Mouse (Mus musculus): ENCODE results near the gene Olfr714.
"Not testable (repeated sequence)": the region's sequence is repeated elsewhere in the genome, so short reads cannot be mapped to it uniquely, and the experiment has no call there.

Olfr714 gene

DNA sequence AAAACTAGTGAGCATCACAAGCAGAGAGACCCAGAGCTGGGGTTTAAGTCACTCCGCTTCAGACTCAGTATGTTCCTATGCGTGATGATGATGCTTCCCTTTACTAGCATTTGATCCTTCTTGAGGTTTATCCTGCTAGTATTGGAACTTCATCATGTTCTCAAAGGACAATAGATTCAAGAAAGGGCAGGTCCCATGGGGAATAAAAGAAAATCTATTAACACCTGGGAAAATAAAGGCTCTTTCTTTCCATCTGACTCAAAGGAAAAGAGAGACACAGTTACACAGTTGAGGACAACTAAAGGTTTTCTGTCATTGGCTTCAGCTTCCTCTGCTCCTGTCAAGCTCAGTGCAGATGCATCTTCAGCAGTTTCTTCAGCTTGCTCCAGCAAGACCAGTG, at the start of gene Olfr714:
Olfr714 (plus strand) TSS at position 301 of the 400 bp plus-strand sequence.
- DNase-seq (ENCODE audit: low spot score) = no peak

- DNase-seq (ENCODE audit: low spot score) = no peak
Measured at GRCm38 (mm10) chr7:107030874-107031273, 39.9 kb upstream of the Olfr714 start, which contains the start of gene Olfr713. Gene Olfr713, plus strand, starts transcription at chr7:107031174.

DNA sequence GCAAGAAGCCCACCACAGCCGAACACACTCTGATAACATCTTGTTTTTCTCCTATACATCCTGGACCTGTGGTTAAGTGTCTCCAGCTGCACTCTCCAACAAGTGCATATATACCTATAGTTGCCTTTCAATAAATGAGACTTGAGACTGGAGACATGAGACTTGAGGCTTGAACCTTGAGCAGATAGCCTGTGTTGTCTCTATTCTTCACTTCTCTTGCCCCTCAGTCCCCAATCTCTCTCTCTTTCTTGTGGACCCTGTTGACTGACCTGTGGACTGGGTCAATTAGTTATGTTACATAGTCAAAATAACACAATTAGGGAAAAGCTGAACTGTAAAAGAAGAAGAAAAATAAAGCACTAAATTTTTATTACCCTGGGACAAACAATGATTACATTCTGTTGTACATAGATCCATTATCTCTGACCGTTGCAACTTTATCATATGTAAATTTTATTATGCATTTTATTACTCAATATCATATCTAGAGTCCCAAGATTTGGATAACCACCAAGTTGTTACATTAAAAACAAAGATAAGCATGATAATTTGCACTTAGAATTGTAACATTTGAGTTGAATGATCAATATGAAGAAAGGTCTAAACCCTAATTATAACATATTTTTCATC, 30.7 kb upstream of the Olfr714 start:
- DNase-seq (ENCODE audit: low spot score) = no peak

DNA sequence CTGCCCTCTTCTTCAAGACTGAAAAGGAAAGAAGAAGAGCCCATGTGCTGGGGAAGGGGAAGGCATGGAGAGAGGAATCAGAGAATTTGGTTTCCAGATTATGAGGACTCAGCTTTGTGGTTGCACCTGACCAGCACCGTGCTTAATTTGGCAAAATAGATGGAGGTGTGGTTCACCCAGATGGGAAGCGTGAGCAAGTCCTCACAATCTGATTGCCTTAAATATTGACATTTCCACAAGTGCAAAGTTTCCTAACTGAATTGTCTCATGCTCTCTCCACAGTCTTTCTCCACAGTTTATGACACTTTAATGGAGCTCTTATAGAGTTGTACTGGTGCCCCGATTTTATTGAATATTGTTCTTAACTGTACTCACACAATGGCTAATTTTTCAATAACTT, 27.6 kb upstream of the Olfr714 start:
- no peak for DNase-seq (ENCODE audit: low spot score)

GRCm38 (mm10) chr7:107044407-107044806, 26.4 kb upstream of the Olfr714 start:
- no peak for DNase-seq (ENCODE audit: low spot score)

DNA sequence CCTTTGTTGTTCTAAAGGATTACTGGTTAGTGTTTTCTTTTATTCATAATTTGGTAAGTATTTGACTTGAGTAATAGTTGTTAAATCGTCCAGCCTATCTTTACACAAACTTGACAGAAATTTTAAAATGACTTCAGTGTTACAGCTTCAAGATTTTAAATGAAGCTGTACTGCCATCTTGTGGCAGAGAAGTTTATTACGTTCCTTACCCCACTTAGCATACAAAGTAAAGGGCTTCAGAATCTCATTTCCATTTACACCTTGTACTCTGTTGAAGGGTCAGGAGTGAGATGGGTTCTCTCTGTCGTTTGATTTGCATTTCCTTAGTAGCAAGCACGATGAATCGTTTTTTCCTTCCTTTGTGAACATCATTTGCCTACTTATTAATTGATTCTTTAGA, 24.9 kb upstream of the Olfr714 start:
- DNase-seq (ENCODE audit: low spot score) = peak; percentile 62

DNA sequence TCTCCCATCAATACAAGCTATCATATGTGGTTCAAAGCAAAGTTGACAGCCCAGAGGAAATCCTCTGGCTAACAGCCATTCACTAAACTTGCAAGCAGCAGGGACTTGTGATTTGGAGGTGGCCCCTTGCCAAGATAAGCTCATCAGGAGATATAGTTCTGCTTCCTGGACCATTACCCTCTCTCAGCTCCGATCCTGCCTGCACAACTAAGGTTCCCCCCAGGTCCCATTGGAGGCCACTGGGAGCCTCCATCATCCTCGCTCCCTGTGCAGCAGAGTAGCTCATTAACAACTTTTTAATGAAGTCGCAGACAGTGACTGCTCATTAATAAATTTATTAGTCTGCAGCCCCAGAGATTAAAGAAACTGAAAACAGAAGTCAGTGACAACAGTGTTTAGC, 23.2 kb upstream of the Olfr714 start:
- DNase-seq (ENCODE audit: low spot score) = no peak

GRCm38 (mm10) chr7:107092920-107093319, 22.1 kb downstream of the Olfr714 start, which contains the start of gene Olfr17:
Gene Olfr17, plus strand, starts transcription at chr7:107093220.
- DNase-seq (ENCODE audit: low spot score) = no peak

DNA sequence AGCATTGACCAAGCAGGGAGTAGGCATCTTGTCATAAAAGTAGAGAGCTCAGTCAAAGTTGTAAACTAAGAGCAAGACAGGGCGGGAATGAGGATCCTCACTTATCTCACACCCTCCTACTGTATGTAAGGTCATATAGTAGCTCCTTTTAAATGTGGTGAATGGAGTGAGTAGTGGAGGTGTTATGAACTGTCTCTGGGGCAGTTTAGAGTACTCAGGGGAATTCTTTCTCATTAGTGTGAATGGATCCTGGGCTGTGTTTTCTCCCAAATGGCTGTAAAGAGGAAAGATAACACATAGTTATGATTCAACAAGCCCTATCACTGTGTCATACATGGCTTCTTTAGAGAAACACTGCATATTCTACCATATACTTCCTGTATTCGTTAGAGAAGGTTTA, 39.5 kb downstream of the Olfr714 start, which contains the start of gene Olfr715b:
Olfr715b (minus strand) TSS at position 101 of the 400 bp plus-strand sequence.
- not testable (repeated sequence) for DNase-seq (ENCODE audit: low spot score)
